Mouse (Mus musculus): Measurements from ENCODE around the gene Lrrn4cl. TPM values are rescaled to one million over a fixed set of nuclear protein-coding genes. Genes with fewer than 3 reads are reported as not detected.
"Not testable (repeated sequence)": the region's sequence is repeated elsewhere in the genome, so short reads cannot be mapped to it uniquely, and the experiment has no call there.

Gene Lrrn4cl
- polyA plus RNA-seq, 1 experiment: 1.5 TPM

DNA sequence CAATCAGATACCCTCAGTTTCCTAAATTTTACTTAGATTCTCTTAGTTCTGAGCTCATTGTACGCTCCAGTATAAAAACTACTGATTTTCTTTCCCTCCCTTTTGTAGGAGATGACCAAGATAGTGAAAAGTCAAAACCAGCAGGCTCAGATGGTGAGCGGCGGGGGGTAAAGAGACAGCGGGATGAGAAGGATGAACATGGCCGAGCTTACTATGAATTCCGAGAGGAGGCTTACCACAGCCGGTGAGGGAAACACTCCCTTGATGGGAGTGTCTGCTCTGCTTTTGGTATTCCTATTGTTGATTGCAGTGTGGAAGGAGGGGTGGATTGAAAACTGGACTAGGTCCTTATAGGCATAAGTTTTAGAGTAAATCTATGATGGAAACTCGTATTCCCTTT lies 27.9 kb upstream of the Lrrn4cl start:
- Histone ChIP-seq H3K36me3 (ENCODE audit: control insufficient read depth, insufficient read depth, low read length) (peaks cover 16% of the 10 kb centered on the region), H3K4me1 (ENCODE audit: control insufficient read depth, insufficient read depth, low read length) (peaks cover 3% of the 10 kb centered on the region; the same call in 1 of the 2 replicates), H3K27me3 (replicated peaks; ENCODE audit: control insufficient read depth, insufficient read depth, low read length) (no peaks in the 10 kb centered on the region), H3K27ac (ENCODE audit: insufficient read depth, low read depth, low read length) (no peak overlapping the region), H3K4me3 (ENCODE audit: insufficient read depth, low read depth, low read length) (0 out of 2 replicates have a peak overlapping the region, but pooled peaks have one; percentile 13)
- no peak for DNase-seq
- WGBS: 37% methylated on average over 8 of the region's 8 CpGs
- TF ChIP-seq POLR2A (IDR thresholded peaks at IDR 0.05; ENCODE audit: low read depth, low read length) (no peak), CTCF (conservative IDR thresholded peaks at IDR 0.05; ENCODE audit: insufficient read depth, insufficient read length, low read depth, low read length) (no peak)

DNA sequence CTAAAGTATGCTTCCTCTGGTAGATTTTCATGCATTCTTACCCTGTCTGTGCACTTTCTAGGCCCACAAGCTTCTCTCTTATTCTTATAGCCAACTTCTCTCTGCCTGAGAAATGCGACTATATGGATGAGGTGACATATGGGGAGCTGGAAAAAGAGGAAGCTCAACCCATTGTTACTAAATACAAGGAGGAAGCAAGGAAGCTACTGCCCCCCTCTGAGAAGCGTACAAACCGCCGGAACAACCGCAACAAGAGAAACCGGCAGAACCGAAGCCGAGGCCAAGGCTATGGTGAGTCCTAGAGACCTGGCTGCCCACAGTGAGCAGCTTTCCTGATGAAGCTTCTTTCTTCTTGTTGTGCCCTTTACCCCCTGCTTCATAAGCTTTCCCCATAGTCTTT lies 20.9 kb upstream of the Lrrn4cl start, which contains the start of gene AC129217.1:
Gene AC129217.1 (plus strand): TSS at position 114 of the 400 bp plus-strand sequence.
- Histone ChIP-seq H3K27ac (ENCODE audit: insufficient read depth, low read depth, low read length) (no peak within 1 kb of the TSS), H3K4me3 (ENCODE audit: insufficient read depth, low read depth, low read length) (no peak within 1 kb of the TSS), H3K27me3 (replicated peaks; ENCODE audit: control insufficient read depth, insufficient read depth, low read length) (no peaks in the 10 kb centered on the region), H3K36me3 (ENCODE audit: control insufficient read depth, insufficient read depth, low read length) (peaks cover 50% of the 10 kb centered on the region), H3K4me1 (ENCODE audit: control insufficient read depth, insufficient read depth, low read length) (no peaks in the 10 kb centered on the region)
- TF ChIP-seq CTCF (conservative IDR thresholded peaks at IDR 0.05; ENCODE audit: insufficient read depth, insufficient read length, low read depth, low read length): no peak
- peak; percentile 15 for DNase-seq
- 86% methylated on average over 8 of the region's 8 CpGs for WGBS

DNA sequence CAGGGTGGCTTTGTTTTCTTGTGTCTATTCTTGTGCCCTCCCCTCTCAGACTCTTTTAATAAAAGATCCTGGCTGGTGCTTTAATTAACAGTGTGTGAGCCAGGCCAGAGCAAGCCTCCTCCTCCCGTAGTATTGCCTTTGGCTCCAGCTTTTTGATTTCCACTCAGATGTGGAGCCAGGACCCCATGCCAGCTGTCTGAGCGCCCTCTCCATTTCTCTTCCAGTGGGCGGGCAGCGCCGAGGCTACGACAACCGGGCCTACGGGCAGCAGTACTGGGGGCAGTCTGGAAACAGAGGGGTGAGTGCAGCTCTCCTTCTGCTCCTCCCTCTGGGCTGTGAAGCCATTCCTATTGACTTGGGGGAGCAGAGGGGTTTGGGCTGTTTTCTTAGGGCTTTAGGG lies 19.9 kb upstream of the Lrrn4cl start:
- no peaks in the 10 kb centered on the region for H3K27me3 ChIP-seq (replicated peaks; ENCODE audit: control insufficient read depth, insufficient read depth, low read length)
- 88% methylated on average over 8 of the region's 8 CpGs for WGBS
- no peak overlapping the region for H3K27ac ChIP-seq (ENCODE audit: insufficient read depth, low read depth, low read length)
- no peak for DNase-seq
- H3K36me3 ChIP-seq (ENCODE audit: control insufficient read depth, insufficient read depth, low read length): peaks cover 44% of the 10 kb centered on the region
- no peaks in the 10 kb centered on the region for H3K4me1 ChIP-seq (ENCODE audit: control insufficient read depth, insufficient read depth, low read length)
- no peak for TF ChIP-seq POLR2A (IDR thresholded peaks at IDR 0.05; ENCODE audit: low read depth, low read length)
- no peak for TF ChIP-seq CTCF (conservative IDR thresholded peaks at IDR 0.05; ENCODE audit: insufficient read depth, insufficient read length, low read depth, low read length)
- no peak overlapping the region for H3K4me3 ChIP-seq (ENCODE audit: insufficient read depth, low read depth, low read length)

DNA sequence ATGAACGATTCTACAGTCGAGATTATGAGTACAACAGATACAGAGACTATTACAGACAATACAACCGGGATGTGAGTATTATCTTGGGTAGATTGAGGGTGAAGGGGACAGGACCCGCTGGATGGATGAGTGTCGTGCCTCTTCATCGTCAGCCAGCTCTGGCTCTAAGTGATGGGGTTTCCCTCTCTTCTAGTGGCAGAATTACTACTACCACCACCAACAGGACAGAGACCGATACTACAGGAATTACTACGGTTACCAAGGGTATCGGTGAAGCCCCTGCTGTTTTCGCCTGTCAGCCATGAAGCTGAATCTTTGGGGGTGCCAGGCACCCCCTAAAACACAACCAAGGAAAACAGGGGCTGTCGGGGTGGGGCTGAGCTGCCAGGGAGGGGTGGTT lies 19.3 kb upstream of the Lrrn4cl start:
- H3K27ac ChIP-seq (ENCODE audit: insufficient read depth, low read depth, low read length): no peak overlapping the region
- H3K4me3 ChIP-seq (ENCODE audit: insufficient read depth, low read depth, low read length): no peak overlapping the region
- WGBS: 79% methylated on average over 11 of the region's 11 CpGs
- no peaks in the 10 kb centered on the region for H3K27me3 ChIP-seq (replicated peaks; ENCODE audit: control insufficient read depth, insufficient read depth, low read length)
- peaks cover 42% of the 10 kb centered on the region for H3K36me3 ChIP-seq (ENCODE audit: control insufficient read depth, insufficient read depth, low read length)
- TF ChIP-seq CTCF (conservative IDR thresholded peaks at IDR 0.05; ENCODE audit: insufficient read depth, insufficient read length, low read depth, low read length) (no peak), POLR2A (IDR thresholded peaks at IDR 0.05; ENCODE audit: low read depth, low read length) (no peak)
- no peak for DNase-seq
- H3K4me1 ChIP-seq (ENCODE audit: control insufficient read depth, insufficient read depth, low read length): no peaks in the 10 kb centered on the region

DNA sequence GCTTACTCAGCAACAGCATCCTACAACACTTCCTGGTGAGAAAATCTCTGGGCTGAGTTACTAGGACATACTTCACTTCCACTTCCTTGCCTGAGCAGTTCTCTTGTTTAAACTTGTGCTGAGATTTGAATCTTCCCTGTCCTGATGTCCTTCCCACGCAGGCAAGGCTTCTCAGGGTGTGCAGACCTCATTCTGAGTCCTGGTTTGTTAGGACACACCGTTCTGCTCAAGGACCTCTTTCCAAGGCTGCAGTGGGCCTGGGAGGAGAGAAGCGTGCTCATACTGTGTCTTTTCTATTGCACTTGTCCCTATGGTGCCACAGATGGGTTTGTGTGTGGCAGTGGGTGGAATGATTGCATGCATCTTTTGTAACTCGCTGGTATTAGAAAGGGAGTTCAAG lies 17.6 kb upstream of the Lrrn4cl start:
- Histone ChIP-seq H3K4me3 (ENCODE audit: insufficient read depth, low read depth, low read length) (no peak overlapping the region), H3K4me1 (ENCODE audit: control insufficient read depth, insufficient read depth, low read length) (no peaks in the 10 kb centered on the region), H3K27me3 (replicated peaks; ENCODE audit: control insufficient read depth, insufficient read depth, low read length) (no peaks in the 10 kb centered on the region), H3K27ac (ENCODE audit: insufficient read depth, low read depth, low read length) (no peak overlapping the region), H3K36me3 (ENCODE audit: control insufficient read depth, insufficient read depth, low read length) (peaks cover 33% of the 10 kb centered on the region)
- TF ChIP-seq POLR2A (IDR thresholded peaks at IDR 0.05; ENCODE audit: low read depth, low read length): no peak
- no peak for DNase-seq
- WGBS: 91% methylated on average over 4 of the region's 4 CpGs

DNA sequence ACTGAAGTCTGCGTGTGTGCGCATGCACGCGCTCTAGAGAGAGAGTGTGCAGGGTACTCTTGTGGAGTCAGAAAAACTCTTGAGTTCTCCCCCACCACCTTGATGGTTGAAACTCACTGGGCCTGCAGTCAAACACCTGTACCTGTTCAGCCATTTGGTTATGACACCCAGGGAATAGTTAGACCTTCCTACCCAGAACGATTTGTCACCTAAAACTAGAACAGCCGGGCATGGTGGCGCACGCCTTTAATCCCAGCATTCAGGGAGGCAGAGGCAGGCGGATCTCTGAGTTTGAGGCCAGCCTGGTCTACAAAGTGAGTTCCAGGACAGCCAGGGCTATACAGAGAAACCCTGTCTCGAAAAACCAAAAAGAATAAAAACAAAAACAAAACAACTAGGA lies 14.2 kb upstream of the Lrrn4cl start:
- H3K4me1 ChIP-seq (ENCODE audit: control insufficient read depth, insufficient read depth, low read length): peaks cover 18% of the 10 kb centered on the region
- peak; percentile 36 for DNase-seq
- H3K27ac ChIP-seq (ENCODE audit: insufficient read depth, low read depth, low read length); H3K36me3 ChIP-seq (ENCODE audit: control insufficient read depth, insufficient read depth, low read length); H3K4me3 ChIP-seq (ENCODE audit: insufficient read depth, low read depth, low read length); H3K27me3 ChIP-seq (replicated peaks; ENCODE audit: control insufficient read depth, insufficient read depth, low read length): not testable (repeated sequence)
- 91% methylated on average over 10 of the region's 10 CpGs for WGBS

DNA sequence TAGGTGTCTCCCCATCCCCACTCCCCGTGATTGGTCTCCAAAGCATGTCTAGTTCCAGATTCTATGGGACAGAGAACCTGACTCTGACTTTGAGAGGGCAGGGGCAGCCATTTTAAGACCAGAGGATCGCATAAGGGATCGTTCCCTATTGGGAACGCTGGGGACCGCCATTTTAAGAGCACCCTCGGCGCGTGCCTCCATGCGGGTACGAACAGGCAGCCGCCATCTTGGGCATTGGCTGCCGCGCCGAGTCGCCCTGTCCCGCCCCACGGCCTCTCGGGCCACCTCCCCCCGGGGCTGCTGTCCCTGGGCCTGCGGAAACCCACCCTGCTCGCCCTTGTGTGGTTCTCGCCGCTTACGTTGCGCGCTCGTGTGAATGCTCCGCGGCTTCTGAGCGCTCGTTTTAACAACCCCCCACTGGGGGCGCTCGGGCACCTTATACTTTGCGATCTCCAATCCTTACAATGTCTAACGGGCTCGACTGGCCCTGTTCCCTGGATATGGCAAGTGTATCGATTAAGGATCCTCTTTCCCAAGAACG lies 13.2 kb upstream of the Lrrn4cl start, which contains the start of gene Bscl2:
Gene Bscl2 (plus strand): TSS at position 217 of the 541 bp plus-strand sequence.
- H3K27me3 ChIP-seq (replicated peaks; ENCODE audit: control insufficient read depth, insufficient read depth, low read length): no peaks in the 10 kb centered on the region
- peak within 1 kb of the TSS; percentile 75 for H3K4me3 ChIP-seq (ENCODE audit: insufficient read depth, low read depth, low read length)
- WGBS: 1% methylated on average over 38 of the region's 38 CpGs
- TF ChIP-seq CTCF (conservative IDR thresholded peaks at IDR 0.05; ENCODE audit: insufficient read depth, insufficient read length, low read depth, low read length): peak; percentile 32; the same call in 1 of the 2 replicates
- TF ChIP-seq POLR2A (IDR thresholded peaks at IDR 0.05; ENCODE audit: low read depth, low read length): peak; percentile 41
- H3K36me3 ChIP-seq (ENCODE audit: control insufficient read depth, insufficient read depth, low read length): peaks cover 3% of the 10 kb centered on the region
- peak; percentile 89 for DNase-seq
- peak within 1 kb of the TSS; percentile 89 for H3K27ac ChIP-seq (ENCODE audit: insufficient read depth, low read depth, low read length)
- H3K4me1 ChIP-seq (ENCODE audit: control insufficient read depth, insufficient read depth, low read length): peaks cover 20% of the 10 kb centered on the region

All from kidney, adult 2 months (tissue).